Mouse (Mus musculus) midbrain, embryonic 11.5 days (tissue): ENCODE measurements around the gene Bfsp1. TPM values are rescaled to one million over a fixed set of nuclear protein-coding genes. Genes with fewer than 3 reads are reported as not detected.

ENCODE experiments used
- polyA plus RNA-seq: library from polyadenylated mRNA; unstranded; fragments of >200 nt; fragmentation: Nextera tagmentation; extraction: Ambion mirVana; gene quantifications from 2 replicates; pipeline ENCODE4 v1.2.1, GENCODE M21; 2014

Bfsp1 gene
- polyA plus RNA-seq, 1 experiment from 2014 or later = 2.7 TPM

Other genes with a start within 250 kb of the Bfsp1 start
- gene Dstn, start 52.1 kb upstream of the Bfsp1 start, polyA plus RNA-seq = 426 and 436 TPM in 2 replicates
- 31.4 and 36.0 TPM in 2 replicates for gene Rrbp1, start 148.1 kb upstream of the Bfsp1 start, polyA plus RNA-seq
- not detected in 2 replicates for gene Banf2, start 169.9 kb upstream of the Bfsp1 start, polyA plus RNA-seq